Mouse (Mus musculus): ENCODE results near the gene Fignl1. TPM values are rescaled to one million over a fixed set of nuclear protein-coding genes. Genes with fewer than 3 reads are reported as not detected.

The Fignl1 gene
- polyA plus RNA-seq, 1 experiment = 0.28 TPM

GRCm38 (mm10) chr11:11850476-11851267 is 41.9 kb upstream of the Fignl1 start:
- WGBS = 75% methylated on average over 6 of the region's 6 CpGs
- DNase-seq = no peak

GRCm38 (mm10) chr11:11849513-11850311 is 41.0 kb upstream of the Fignl1 start:
- Histone ChIP-seq H3K4me1 (ENCODE audit: control insufficient read depth, insufficient read depth, low read length) (0 out of 2 replicates have a peak, but pooled peaks cover 3% of the 10 kb centered on the region), H3K4me3 (ENCODE audit: insufficient read depth, low read depth, low read length) (no peak overlapping the region), H3K27me3 (replicated peaks; ENCODE audit: control insufficient read depth, insufficient read depth, low read length) (no peaks in the 10 kb centered on the region), H3K27ac (ENCODE audit: insufficient read depth, low read depth, low read length) (no peak overlapping the region), H3K36me3 (ENCODE audit: control insufficient read depth, insufficient read depth, low read length) (no peaks in the 10 kb centered on the region)
- WGBS = 74% methylated on average over 13 of the region's 13 CpGs
- no peak for DNase-seq
- no peak for TF ChIP-seq CTCF (conservative IDR thresholded peaks at IDR 0.05; ENCODE audit: insufficient read depth, insufficient read length, low read depth, low read length)
- no peak for TF ChIP-seq POLR2A (IDR thresholded peaks at IDR 0.05; ENCODE audit: low read depth, low read length)

More at GRCm38 (mm10) chr11:11850476-11851267, 41.9 kb upstream of the Fignl1 start:
- H3K4me3 ChIP-seq (ENCODE audit: insufficient read depth, low read depth, low read length) = no peak overlapping the region
- TF ChIP-seq CTCF (conservative IDR thresholded peaks at IDR 0.05; ENCODE audit: insufficient read depth, insufficient read length, low read depth, low read length) (no peak), POLR2A (IDR thresholded peaks at IDR 0.05; ENCODE audit: low read depth, low read length) (no peak)
- no peaks in the 10 kb centered on the region for H3K27me3 ChIP-seq (replicated peaks; ENCODE audit: control insufficient read depth, insufficient read depth, low read length)
- no peak overlapping the region for H3K27ac ChIP-seq (ENCODE audit: insufficient read depth, low read depth, low read length)
- H3K36me3 ChIP-seq (ENCODE audit: control insufficient read depth, insufficient read depth, low read length) = no peaks in the 10 kb centered on the region
- no peaks in the 10 kb centered on the region for H3K4me1 ChIP-seq (ENCODE audit: control insufficient read depth, insufficient read depth, low read length)

GRCm38 (mm10) chr11:11848467-11848866 is 39.7 kb upstream of the Fignl1 start:
- no peak for TF ChIP-seq CTCF (conservative IDR thresholded peaks at IDR 0.05; ENCODE audit: insufficient read depth, insufficient read length, low read depth, low read length)
- no peak for DNase-seq
- Histone ChIP-seq H3K4me3 (ENCODE audit: insufficient read depth, low read depth, low read length) (no peak overlapping the region), H3K4me1 (ENCODE audit: control insufficient read depth, insufficient read depth, low read length) (0 out of 2 replicates have a peak, but pooled peaks cover 3% of the 10 kb centered on the region), H3K36me3 (ENCODE audit: control insufficient read depth, insufficient read depth, low read length) (no peaks in the 10 kb centered on the region), H3K27me3 (replicated peaks; ENCODE audit: control insufficient read depth, insufficient read depth, low read length) (no peaks in the 10 kb centered on the region), H3K27ac (ENCODE audit: insufficient read depth, low read depth, low read length) (no peak overlapping the region)
- WGBS = 90% methylated on average over 4 of the region's 4 CpGs

GRCm38 (mm10) chr11:11845044-11845443 is 36.3 kb upstream of the Fignl1 start:
- H3K4me3 ChIP-seq (ENCODE audit: insufficient read depth, low read depth, low read length) = no peak overlapping the region
- H3K4me1 ChIP-seq (ENCODE audit: control insufficient read depth, insufficient read depth, low read length) = 0 out of 2 replicates have a peak, but pooled peaks cover 3% of the 10 kb centered on the region
- DNase-seq = no peak
- TF ChIP-seq CTCF (conservative IDR thresholded peaks at IDR 0.05; ENCODE audit: insufficient read depth, insufficient read length, low read depth, low read length) = no peak
- TF ChIP-seq POLR2A (IDR thresholded peaks at IDR 0.05; ENCODE audit: low read depth, low read length) = no peak
- WGBS = 74% methylated on average over 8 of the region's 8 CpGs
- H3K27ac ChIP-seq (ENCODE audit: insufficient read depth, low read depth, low read length) = no peak overlapping the region
- H3K36me3 ChIP-seq (ENCODE audit: control insufficient read depth, insufficient read depth, low read length) = no peaks in the 10 kb centered on the region
- H3K27me3 ChIP-seq (replicated peaks; ENCODE audit: control insufficient read depth, insufficient read depth, low read length) = no peaks in the 10 kb centered on the region

GRCm38 (mm10) chr11:11844367-11844971 is 35.7 kb upstream of the Fignl1 start:
- no peaks in the 10 kb centered on the region for H3K27me3 ChIP-seq (replicated peaks; ENCODE audit: control insufficient read depth, insufficient read depth, low read length)
- H3K4me3 ChIP-seq (ENCODE audit: insufficient read depth, low read depth, low read length) = no peak overlapping the region
- no peak for TF ChIP-seq POLR2A (IDR thresholded peaks at IDR 0.05; ENCODE audit: low read depth, low read length)
- peak; percentile 55 for TF ChIP-seq CTCF (conservative IDR thresholded peaks at IDR 0.05; ENCODE audit: insufficient read depth, insufficient read length, low read depth, low read length)
- DNase-seq = peak; percentile 73
- H3K27ac ChIP-seq (ENCODE audit: insufficient read depth, low read depth, low read length) = no peak overlapping the region
- H3K36me3 ChIP-seq (ENCODE audit: control insufficient read depth, insufficient read depth, low read length) = no peaks in the 10 kb centered on the region
- 0 out of 2 replicates have a peak, but pooled peaks cover 3% of the 10 kb centered on the region for H3K4me1 ChIP-seq (ENCODE audit: control insufficient read depth, insufficient read depth, low read length)
- WGBS = 36% methylated on average over 13 of the region's 13 CpGs

GRCm38 (mm10) chr11:11841590-11841989 is 32.8 kb upstream of the Fignl1 start:
- TF ChIP-seq CTCF (conservative IDR thresholded peaks at IDR 0.05; ENCODE audit: insufficient read depth, insufficient read length, low read depth, low read length) (no peak), POLR2A (IDR thresholded peaks at IDR 0.05; ENCODE audit: low read depth, low read length) (no peak)
- H3K27me3 ChIP-seq (replicated peaks; ENCODE audit: control insufficient read depth, insufficient read depth, low read length) = no peaks in the 10 kb centered on the region
- no peak for DNase-seq
- H3K36me3 ChIP-seq (ENCODE audit: control insufficient read depth, insufficient read depth, low read length) = no peaks in the 10 kb centered on the region
- peaks cover 3% of the 10 kb centered on the region; the same call in 1 of the 2 replicates for H3K4me1 ChIP-seq (ENCODE audit: control insufficient read depth, insufficient read depth, low read length)
- WGBS = 71% methylated on average over 4 of the region's 4 CpGs
- no peak overlapping the region for H3K27ac ChIP-seq (ENCODE audit: insufficient read depth, low read depth, low read length)
- no peak overlapping the region for H3K4me3 ChIP-seq (ENCODE audit: insufficient read depth, low read depth, low read length)
